Mouse (Mus musculus): Measurements from ENCODE around the gene Ltb.
A peak's percentile ranks its signal among the peaks of the same experiment; 100 is the strongest.

Gene Ltb

DNA sequence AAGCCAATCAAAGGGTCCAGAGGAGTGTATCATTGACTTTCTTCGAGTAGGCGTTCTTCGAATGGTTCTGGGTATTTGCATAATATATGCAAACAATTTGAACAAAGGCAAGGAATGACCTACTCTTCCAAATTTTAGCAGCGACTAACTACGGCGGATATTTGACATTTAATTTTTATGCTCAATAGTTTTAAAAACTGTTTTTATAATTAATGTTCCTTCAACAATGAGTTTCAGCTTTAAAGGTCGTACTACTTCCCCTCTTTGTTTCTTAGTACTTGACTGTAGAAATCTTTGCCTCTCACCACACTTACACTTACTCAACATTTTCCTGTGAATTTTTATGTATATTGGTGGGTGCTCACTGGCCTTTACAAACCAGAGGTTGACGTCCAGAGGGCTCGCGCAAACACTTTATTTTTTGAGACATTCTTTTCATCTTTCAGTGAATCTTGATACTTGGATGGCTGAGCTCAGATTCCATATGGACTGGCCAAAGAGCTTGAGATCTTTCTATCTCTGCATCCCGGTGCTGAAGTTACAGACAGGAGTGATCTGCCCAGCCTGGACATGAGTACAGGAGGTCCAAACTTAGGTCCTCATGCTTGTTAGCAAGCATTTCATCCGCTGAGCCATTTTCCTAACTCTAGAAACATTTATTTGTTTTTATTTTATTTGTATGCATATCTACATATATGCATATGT, 28.6 kb upstream of the Ltb start:
- peak; percentile 32 for DNase-seq (ENCODE audit: low spot score)

DNA sequence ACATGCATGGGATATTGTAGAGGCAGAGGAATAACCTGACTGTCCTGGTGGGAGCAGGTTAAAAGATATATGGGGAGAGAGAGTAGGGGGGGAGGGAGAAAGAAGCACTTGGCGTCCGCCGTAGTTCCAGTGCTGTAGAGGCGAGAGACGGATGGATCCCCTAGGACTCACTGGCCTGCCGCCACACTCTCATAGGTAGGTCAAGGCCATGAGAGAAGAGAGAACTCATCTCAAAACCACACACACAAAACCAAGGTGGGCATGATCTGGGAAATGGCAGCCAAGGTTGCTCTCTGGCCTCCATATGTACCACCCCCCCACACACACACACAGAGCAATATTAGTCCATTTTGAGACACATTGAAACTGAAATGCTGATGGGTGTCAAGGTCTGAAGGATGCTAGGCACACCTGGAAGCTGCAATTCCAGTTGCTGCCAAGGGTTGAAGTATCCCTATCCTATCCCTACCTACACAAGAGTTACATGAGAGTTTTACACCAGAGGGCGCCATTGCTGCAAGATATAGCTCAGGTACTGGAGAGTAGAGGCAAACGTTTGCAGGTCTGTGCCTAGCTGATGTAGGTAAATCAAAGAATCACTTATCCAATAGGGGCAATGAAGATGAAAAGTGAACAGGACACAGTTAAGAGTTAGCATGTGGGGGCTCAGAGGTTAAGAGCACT, 27.7 kb upstream of the Ltb start:
- peak; percentile 62 for DNase-seq (ENCODE audit: low spot score)

DNA sequence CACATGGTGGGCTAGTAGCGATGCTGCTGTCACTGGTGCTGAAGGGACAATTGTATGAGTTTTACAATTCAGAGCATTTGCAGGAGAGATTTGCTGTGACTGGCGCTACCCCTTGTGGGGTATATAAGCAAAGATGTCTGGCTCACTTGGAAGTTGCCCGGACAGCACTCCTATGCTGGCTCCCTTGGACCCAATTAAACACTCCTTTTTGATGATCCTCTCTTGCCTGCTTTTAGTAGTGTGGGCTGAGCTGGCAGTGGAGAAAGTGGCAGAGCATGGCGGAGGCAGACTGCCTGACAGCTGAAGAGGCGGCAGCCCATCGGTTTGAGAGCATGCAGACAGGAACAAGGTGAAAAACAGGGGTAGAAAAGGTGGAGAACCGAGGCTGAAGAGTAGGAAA, 26.4 kb upstream of the Ltb start:
- no peak for DNase-seq (ENCODE audit: low spot score)

DNA sequence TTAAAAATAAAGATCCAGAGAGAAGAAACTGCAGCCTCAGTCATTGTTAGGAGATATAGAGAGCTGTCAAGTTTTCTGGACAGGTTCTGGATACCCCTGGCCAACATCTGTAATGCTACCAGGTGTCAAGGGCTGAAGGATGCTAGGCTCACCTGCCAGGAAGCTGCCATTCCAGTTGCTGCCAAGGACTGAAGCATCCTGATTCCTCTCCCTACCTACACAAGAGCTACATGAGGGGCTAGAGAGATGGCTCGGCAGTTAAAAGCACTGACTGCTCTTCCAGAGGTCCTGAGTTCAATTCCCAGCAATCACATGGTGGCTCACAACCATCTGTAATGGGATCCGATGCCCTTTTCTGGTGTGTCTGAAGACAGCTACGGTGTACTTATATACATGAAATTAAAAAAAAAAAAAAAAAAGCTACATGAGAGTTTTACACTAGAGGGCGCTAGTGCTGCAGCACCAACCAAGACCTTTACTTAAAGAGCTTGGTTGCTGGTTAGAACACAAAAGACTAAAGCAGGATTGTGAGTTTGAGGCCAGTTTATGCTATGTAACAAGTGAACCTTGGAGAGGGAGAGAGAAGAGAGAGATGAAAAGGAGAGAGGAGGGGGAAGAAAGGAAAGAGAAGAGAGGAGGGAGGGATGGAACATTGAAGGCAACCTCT, 25.6 kb upstream of the Ltb start:
- DNase-seq (ENCODE audit: low spot score): peak; percentile 74

DNA sequence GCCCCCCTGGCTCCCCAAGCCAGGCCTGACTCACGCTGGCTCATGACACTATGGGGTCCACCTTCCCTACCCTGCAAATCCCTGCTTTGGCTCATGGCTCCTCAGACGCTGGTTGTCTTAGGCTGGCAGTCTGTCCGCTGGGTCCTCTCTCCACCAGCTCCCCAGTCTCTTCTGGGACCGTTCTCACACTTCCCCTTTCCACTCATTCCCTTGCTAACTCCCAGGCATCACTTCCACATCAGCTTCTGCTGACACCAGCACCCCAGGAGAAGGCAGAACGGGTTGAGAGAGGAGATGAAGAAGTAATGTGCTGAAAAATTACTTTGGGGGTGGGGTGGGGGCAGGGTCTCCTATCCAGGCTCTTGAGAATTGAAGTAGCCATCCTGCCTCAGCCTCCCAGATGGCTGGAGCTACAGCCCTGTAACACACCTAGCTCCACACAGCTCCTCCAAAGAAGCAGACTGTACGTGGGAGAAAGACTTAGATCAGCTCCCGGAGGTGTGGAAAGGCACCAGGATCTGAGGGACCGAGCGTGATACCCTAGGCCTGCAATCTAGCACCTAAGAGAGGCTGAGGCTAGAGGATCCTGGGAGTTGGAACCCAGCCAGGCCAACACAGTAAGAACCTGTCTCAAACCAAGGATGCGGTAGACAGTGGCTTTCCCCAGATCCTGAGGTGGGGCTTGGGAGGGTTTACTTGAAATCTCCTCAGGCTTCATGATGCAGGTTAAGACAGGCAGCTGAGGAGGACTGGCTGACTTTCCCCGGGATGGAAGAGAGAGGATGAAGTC, 21.6 kb upstream of the Ltb start:
- no peak for DNase-seq (ENCODE audit: low spot score)

DNA sequence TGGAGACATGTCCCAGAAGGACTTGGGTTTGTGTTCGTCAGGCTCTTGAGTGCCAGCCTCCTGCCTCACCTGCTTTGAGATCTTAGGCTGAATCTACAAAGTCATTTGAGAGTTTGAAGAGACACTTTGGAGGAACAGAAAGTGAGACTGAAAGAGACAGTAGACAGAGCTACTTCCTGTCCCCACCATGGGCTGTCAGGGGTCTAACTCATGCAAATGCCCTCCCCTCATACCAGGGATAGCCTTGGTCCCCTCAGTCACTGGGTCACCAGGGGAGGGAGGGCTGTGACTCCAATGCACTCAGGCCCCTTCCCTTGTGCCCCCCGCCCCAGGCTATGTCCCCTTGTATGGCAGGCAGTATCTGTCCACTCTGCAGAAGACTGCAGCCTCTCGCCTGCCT, 20.9 kb upstream of the Ltb start:
- DNase-seq (ENCODE audit: low spot score): no peak

DNA sequence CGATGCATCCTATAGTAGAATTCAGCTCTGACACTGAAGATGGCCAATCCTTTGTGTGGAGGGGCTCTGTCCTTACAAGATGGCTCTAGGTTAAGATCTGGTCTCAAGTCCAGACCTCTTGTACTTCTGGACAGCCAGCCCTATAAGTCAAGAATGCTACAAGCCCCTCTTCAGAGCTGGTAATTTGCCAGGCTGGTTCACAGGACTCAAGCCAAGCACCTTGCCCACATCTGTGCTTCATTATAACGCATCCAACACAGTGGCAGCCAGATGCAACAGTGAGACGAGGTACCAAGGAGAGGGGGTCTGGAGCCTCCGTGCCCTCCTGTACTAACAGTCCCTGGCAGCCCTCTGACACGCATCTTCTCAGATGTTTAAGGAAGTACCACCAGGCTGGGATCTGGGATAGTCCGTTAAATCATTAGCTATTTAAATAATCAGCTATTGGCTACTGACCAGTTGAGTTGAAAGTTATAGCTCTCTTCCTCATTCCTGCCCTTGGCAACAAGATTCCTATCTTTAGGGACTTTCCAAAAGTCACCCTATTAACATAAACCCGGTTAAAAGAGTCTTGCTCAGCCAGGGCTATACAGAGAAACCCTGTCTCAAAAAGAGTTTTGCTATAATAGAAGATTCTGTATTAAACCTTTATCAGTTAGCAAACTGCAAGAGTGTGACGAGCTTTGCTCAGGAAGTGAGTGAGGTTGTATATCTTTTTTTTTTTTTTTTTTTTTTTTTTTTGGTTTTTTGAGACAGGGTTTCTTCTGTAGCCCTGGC, 19.9 kb upstream of the Ltb start:
- no peak for DNase-seq (ENCODE audit: low spot score)

DNA sequence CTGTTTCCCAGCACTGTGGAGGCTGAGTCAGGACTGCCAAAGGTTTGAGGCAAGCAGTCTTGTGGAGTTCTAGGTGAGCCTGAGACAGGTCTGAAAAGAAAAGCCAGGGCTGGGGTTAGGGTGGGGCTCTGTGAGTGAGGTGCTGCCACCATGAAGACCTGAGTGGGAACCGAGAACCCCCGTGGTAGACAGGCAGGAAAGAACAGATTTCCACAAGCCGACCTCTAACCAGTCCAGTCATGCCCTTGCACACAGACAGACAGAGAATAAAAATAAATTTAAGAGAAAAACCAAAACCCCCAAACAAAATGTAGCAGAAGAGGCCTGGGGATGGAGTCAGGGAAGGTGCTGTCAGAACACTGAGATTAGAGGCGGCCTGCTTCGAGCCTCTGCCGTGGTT, 18.9 kb upstream of the Ltb start:
- DNase-seq (ENCODE audit: low spot score): no peak

DNA sequence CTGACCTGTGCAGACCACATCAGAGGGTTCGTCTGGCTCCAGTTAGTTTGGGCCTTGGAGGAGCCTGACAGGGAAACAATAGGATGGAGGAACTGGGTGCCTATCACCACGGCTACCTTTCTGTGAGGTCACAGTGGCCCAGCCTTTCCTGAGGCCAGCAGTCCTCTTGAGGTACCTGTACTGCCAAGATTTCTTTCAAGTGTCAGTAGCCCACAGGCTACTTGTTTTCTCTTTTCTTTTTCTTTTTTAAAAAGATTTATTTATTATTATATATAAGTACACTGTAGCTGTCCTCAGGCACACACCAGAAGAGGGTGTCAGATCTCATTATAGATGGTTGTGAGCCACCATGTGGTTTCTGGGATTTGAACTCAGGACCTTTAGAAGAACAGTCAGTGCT, 18.3 kb upstream of the Ltb start, which contains the start of gene Aif1:
Gene Aif1 (minus strand): TSS at position 101 of the 400 bp plus-strand sequence.
- DNase-seq (ENCODE audit: low spot score): no peak

DNA sequence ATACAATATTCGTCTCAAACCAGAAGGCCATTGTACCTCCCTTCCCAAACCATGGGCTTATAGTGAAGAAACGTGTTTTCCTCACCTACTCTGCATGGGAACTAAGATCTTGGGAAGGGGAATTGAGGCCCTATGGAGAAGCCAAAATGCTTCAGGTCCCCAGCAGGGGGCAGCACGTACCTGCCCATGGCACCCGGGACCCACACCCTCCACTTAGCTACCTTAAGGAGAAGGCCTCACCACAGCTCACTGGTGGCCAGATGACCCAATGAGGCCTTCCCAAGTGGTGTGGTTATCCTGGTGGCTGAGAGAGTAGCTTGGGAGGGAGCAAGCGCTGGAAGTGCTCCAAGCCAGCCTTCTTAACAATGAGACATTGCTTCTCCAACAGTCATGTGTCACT, 15.7 kb upstream of the Ltb start:
- peak; percentile 77 for DNase-seq (ENCODE audit: low spot score)

DNA sequence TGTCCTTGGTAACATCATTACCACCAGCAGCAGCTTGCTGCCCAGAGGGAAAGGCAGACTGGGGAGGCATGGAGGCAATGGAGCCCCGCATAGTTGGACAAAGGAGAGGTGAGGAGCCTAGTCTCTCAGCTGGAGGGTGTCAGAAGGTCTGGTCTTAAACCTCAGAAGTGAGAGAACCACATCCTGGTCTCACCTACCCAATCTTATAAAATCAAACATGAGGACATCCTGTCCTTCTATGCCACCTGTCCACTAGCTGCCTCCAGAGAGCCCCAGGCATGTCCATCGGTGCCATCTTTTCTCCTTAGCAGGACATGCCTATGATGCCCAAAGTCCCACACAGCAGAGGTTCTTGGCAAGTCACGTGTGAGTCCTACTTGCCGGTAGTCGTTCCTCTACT, 14.1 kb upstream of the Ltb start:
- no peak for DNase-seq (ENCODE audit: low spot score)

DNA sequence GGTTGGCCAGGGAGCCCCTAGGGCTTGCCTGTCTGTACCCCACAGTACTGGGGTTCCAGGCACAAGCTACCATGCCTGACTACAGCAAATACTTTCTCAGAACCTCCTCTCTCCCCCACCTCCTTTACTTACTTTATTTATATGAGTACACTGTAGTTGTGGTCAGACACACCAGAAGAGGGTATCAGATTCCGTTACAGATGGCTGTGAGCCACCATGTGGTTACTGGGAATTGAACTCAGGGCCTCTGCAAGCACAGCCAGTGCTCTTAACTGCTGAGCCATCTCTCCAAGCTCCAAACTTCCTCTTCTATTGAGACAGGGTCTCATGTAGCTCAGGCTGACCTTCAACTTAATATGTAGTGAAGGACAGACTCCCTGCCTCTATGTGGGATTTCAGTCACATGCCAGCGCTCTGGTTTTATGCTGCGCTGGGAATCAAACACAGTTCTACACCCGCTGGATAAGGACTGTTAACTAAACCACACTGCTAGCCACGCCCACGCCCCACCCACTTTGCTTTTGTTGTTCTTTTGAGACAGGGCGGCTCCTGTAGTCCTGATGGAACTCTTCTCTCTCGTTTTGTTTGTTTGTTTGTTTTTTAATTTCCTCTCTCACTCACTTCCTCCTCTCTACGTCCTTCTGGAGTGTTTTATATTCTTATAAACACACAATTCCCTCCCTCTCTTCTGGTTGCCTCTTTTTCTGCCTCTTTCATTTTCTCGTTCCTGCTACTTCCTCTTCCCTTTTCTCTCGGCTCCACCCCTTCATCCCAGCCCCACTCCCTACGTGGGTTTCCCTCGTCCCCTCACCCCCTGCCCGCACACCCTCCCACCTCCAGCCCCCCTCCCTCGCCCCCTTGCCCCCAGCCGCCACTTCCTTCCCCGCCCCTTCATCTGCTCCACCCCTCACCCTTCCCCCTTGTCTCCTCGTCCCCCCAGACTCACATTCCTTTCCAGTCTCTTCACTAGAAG, 8.3 kb upstream of the Ltb start:
- DNase-seq (ENCODE audit: low spot score): peak; percentile 80

DNA sequence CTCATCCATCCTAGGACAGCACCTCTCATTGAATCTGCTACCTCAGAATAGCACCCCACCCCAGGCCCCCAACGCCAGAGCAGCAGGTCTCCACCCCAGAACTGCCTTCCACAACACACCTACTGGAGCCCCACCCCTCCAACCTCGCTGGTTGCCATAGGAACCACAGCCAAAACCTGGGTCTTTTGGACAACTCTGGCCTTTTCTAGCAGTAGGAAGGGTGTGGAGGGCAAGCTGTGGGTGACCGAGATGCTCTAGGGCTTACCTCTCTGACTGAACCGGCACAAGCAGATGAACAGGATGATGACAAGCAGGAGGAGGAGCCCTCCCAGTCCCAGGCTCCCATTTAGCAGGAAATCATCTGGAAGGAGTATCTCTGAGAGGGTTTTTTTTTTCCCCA, 7.6 kb upstream of the Ltb start:
- DNase-seq (ENCODE audit: low spot score): no peak

DNA sequence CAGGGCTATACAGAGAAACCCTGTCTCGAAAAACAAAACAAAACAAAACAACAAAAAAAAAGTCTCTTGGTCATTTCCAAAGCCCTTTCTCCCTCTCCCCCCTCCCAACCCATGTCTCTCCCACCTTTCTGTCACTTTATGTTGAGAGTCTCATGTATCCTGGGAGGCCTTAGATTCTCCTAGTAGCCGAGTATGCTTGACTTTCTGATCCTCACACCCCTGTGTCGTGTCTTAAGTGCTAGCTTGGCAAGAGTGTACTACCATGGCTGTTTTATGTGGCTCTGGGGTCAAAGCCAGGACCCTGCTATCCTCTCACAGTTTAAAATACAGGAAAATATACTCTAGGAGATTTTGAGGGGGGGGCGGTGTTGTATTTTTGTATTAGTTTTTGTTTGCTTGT, 6.9 kb upstream of the Ltb start:
- DNase-seq (ENCODE audit: low spot score): no peak

DNA sequence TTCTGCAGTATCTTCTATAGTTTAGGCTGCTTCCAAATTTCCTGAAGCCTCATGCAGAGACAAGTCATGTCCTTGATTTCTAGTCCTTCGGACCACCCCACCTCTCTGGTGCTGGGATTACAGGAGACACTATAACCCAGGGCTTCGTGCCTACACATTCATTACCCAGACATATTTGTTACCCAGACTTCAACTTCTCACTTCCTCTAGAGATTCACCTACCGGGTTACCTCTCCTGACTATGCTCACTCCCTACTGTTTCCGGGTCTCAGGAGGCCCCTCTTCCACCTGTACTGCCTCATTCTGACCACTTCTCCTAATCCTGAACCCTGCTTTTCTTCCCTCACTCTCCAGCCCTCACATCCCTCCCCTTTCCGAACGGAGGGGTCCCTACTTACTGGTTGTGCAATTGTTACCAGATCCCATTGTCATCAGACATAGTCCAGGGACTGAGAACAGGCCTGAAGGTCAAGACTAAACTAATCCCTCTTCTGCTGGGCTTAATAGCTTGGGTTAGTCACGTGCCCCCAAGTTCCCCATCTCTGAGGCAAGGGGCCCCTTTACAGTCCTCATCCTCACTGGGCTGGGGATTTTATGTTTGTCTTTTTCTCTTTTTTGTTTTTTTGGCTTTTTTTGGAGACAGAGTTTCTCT, 6.2 kb upstream of the Ltb start, which contains the start of gene Lst1:
Gene Lst1 (minus strand): TSS at position 481 of the 652 bp plus-strand sequence.
- DNase-seq (ENCODE audit: low spot score): no peak

DNA sequence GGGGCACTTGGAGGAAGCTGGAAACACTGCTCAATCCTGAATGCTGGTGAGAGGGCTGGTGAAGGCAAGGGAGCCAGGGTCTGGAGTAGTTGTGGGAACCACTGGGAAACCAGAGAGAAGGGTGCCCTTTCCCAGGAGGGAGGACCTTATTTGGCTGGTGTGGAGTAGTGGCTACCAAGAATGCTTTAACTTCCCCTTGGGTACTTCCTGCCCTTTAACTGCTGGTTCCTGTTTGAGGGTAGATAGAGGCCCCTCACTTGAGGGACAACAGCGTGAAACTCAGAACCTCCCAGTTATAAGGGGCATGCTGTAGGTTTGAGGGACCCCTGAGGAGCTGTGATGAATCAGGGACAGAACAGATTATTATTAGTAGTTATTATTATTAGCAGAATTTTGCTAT, 5.1 kb upstream of the Ltb start:
- DNase-seq (ENCODE audit: low spot score): no peak

DNA sequence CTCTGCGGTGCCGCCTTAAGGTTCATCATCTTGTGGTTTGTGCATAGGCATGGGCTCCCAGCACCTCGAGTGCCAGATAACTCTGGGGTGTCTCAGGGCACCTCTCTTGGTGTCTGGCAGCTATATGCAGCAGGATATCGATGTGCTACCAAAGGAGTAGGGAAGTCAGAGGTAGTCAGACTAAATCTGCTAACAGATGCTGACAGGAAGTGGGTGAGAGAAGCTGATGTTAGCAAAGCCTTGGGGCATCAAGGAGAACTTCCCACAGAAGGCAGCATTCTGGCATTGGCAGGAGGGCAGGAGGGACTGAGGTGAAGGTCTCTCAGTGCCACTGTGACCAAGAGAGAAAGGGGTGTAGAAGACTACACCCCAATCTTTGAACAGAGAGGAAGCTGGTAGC, 4.1 kb upstream of the Ltb start:
- no peak for DNase-seq (ENCODE audit: low spot score)

DNA sequence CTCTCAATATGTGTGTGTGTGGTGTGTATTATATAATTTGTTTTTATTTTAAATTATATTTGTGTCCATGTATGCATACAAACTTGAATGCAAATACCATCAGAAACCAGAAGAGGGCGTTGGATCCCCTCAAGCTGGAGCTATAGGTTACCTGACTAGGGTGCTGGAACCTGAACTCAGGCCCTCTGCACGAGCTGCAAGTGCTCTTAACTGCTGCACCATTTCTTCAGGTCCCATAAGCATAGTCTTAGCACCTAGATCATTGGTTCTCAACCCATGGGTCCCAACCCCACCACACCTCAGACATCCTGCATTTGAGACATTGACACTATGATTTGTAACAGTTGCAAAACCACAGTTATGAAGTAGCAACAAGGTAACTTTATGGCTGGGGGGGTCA, 2.5 kb upstream of the Ltb start:
- no peak for DNase-seq (ENCODE audit: low spot score)

DNA sequence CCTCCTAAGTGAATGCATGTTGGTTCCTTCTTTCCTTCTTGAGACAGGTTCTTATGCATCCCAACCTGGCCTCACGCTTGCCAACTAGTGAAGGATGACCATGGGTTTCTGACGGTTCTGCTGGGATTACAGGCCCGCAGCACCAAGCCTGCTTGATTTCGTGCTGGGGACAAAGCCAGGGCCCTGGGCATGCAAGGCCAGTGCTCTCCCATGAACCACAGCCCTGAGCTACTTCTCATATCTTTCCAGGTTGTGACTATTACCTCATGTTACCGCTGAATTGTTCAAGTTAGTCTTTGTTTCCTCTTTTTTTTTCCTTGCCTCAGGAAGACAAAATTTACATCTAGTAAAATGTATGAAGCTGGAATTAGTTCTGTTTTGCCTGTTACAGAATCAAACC, 1.3 kb upstream of the Ltb start:
- no peak for DNase-seq (ENCODE audit: low spot score)

Data from adipocyte (in vitro differentiated cells).